Mouse (Mus musculus) midbrain, embryonic 13.5 days (tissue): ENCODE measurements around the gene Wdr46. TPM values are rescaled to one million over a fixed set of nuclear protein-coding genes. Genes with fewer than 3 reads are reported as not detected.
A peak's percentile ranks its signal among the peaks of the same experiment; 100 is the strongest.
"Not testable (repeated sequence)": the region's sequence is repeated elsewhere in the genome, so short reads cannot be mapped to it uniquely, and the experiment has no call there.

Experiments
- ATAC-seq: fragments of 200-750 bp; cut with Nextera tagmentation; 2 replicates; pipeline ENCODE4 v1.8.0; 2017; ENCODE audit warnings: mild to moderate bottlenecking, moderate TSS enrichment, moderate library complexity
- H3K27ac ChIP-seq: fragments of 300-500 bp; sonication (generic); 2 replicates; pipeline ENCODE4 v1.5.1; 2015; ENCODE audit warnings: inconsistent platforms, mild to moderate bottlenecking, moderate library complexity
- H3K27me3 ChIP-seq: fragments of 300-500 bp; sonication (generic); 2 replicates; pipeline ENCODE4 v1.6.1; 2015; ENCODE audit warnings: mild to moderate bottlenecking, inconsistent platforms
- H3K36me3 ChIP-seq: fragments of 300-500 bp; sonication (generic); 2 replicates; pipeline ENCODE4 v1.6.1; 2015; ENCODE audit warnings: mild to moderate bottlenecking, inconsistent platforms
- H3K4me1 ChIP-seq: fragments of 300-500 bp; sonication (generic); replicated peaks from 2 replicates; pipeline ENCODE4 v1.6.1; 2015; ENCODE audit warnings: inconsistent platforms
- H3K4me2 ChIP-seq: fragments of 300-500 bp; sonication (generic); replicated peaks from 2 replicates; pipeline ENCODE4 v1.6.1; 2015; ENCODE audit warnings: moderate library complexity, mild to moderate bottlenecking, inconsistent platforms
- H3K4me3 ChIP-seq: fragments of 300-500 bp; sonication (generic); replicated peaks from 2 replicates; pipeline ENCODE4 v1.5.1; 2015; ENCODE audit warnings: mild to moderate bottlenecking, inconsistent platforms
- H3K9ac ChIP-seq: fragments of 300-500 bp; sonication (generic); replicated peaks from 2 replicates; pipeline ENCODE4 v1.6.1; 2015; ENCODE audit warnings: mild to moderate bottlenecking, inconsistent platforms
- H3K9me3 ChIP-seq: fragments of 300-500 bp; sonication (generic); 2 replicates; pipeline ENCODE4 v1.6.1; 2016; ENCODE audit warnings: mild to moderate bottlenecking, inconsistent platforms
- WGBS: fragments of 180-500 bp; shearing (Covaris S2); methylation state at CpG from one replicate; pipeline ENCODE4 v1.1.7; 2015; 5-methylcytosine and 5-hydroxymethylcytosine counted together
- polyA plus RNA-seq: library from polyadenylated mRNA; unstranded; fragments of >200 nt; fragmentation: Nextera tagmentation; extraction: Ambion mirVana; gene quantifications from 2 replicates; pipeline ENCODE4 v1.2.1, GENCODE M21; 2015

The Wdr46 gene
- polyA plus RNA-seq, 1 experiment from 2014 or later = 25.7 TPM

GRCm38 (mm10) chr17:33951021-33951946 is 10.8 kb downstream of the Wdr46 start, which contains the start of gene B3galt4:
TSS of gene B3galt4 (minus strand) at chr17:33951488.
- no peaks in the 10 kb centered on the region for H3K9me3 ChIP-seq
- under 1% methylated on average over 45 of the region's 45 CpGs for WGBS
- peak within 1 kb of the TSS; percentile 93 for H3K4me2 ChIP-seq
- no peaks in the 10 kb centered on the region for H3K27me3 ChIP-seq
- H3K4me3 ChIP-seq = peak within 1 kb of the TSS; percentile 54
- peaks cover 63% of the 10 kb centered on the region for H3K4me1 ChIP-seq
- H3K36me3 ChIP-seq = peaks cover 63% of the 10 kb centered on the region
- H3K27ac ChIP-seq = peak within 1 kb of the TSS; percentile 91
- H3K9ac ChIP-seq = peak within 1 kb of the TSS; percentile 80
- peak; percentile 76 for ATAC-seq

DNA sequence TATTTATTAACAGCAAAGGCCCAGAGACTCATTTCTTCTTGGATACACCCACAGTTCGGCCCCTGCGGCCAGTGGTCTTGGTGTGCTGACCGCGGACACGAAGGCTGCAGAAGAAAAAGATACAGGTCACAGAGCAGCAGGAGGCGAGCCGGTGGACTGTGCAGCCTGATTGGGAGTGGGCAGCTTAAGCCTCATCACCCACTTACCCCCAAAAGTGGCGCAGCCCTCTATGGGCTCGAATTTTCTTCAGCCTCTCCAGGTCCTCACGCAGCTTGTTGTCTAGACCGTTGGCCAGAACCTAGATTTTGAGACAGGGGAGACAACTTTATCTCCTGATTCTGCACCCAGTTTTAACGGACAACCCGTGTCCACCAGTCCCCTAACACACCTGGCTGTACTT is 11.6 kb downstream of the Wdr46 start:
- H3K9me3 ChIP-seq, H3K9ac ChIP-seq, H3K27me3 ChIP-seq, H3K27ac ChIP-seq, ATAC-seq: not testable (repeated sequence)
- Histone ChIP-seq H3K4me3 (peak overlapping the region; percentile 54), H3K4me2 (peak overlapping the region; percentile 93), H3K36me3 (peaks cover 57% of the 10 kb centered on the region), H3K4me1 (peaks cover 70% of the 10 kb centered on the region)
- WGBS = 69% methylated on average over 13 of the region's 13 CpGs

GRCm38 (mm10) chr17:33952879-33953278 is 12.4 kb downstream of the Wdr46 start:
- 82% methylated on average over 4 of the region's 4 CpGs for WGBS
- no peak for ATAC-seq
- Histone ChIP-seq H3K4me3 (peak overlapping the region; percentile 8; the same call in 1 of the 2 replicates), H3K4me1 (peaks cover 78% of the 10 kb centered on the region), H3K27me3 (no peaks in the 10 kb centered on the region), H3K27ac (no peak overlapping the region), H3K9ac (peak overlapping the region; percentile 32; the same call in 1 of the 2 replicates), H3K4me2 (0 out of 2 replicates have a peak overlapping the region, but pooled peaks have one; percentile 81), H3K9me3 (no peaks in the 10 kb centered on the region), H3K36me3 (peaks cover 52% of the 10 kb centered on the region)

GRCm38 (mm10) chr17:33953310-33953709 is 12.8 kb downstream of the Wdr46 start:
- 90% methylated on average over 3 of the region's 3 CpGs for WGBS
- Histone ChIP-seq H3K36me3 (peaks cover 52% of the 10 kb centered on the region), H3K9ac (peak overlapping the region; percentile 32; the same call in 1 of the 2 replicates), H3K4me2 (peak overlapping the region; percentile 81; the same call in 1 of the 2 replicates), H3K27ac (no peak overlapping the region), H3K9me3 (no peaks in the 10 kb centered on the region), H3K4me3 (peak overlapping the region; percentile 8; the same call in 1 of the 2 replicates), H3K4me1 (peaks cover 81% of the 10 kb centered on the region), H3K27me3 (no peaks in the 10 kb centered on the region)
- ATAC-seq = no peak

DNA sequence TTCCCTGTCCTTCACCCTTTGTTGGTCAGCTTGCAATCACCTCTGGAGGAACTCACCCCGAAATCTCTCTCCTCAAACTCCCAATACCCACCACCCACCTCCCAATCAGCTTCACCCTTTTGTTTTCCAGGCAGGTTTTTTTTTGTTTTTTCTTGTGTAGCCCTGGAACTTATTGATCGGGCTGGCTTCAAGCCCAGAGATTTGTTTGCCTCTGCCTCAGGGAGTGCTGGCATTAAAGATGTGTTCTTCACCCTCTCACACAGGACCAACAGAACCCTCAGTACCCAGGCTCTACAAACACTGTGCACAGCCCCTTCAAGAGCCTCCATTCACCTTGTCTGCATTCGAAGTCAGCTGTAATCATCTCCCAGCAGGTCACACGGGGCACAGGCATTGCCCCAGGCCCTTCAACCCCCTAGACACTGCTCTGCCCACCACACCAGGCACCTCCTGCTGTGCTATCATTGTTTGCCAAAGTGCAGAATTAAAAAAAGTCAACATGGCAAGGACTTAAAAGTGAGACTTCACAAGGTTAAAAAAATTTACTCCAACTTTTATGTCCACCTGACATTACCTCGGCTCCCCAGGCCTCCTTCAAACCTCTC is 13.6 kb downstream of the Wdr46 start:
- peak overlapping the region; percentile 96 for H3K9ac ChIP-seq
- peak overlapping the region; percentile 85 for H3K4me3 ChIP-seq
- no peaks in the 10 kb centered on the region for H3K9me3 ChIP-seq
- WGBS = 39% methylated on average over 5 of the region's 5 CpGs
- H3K27me3 ChIP-seq = no peaks in the 10 kb centered on the region
- H3K4me2 ChIP-seq = peak overlapping the region; percentile 81
- no peak overlapping the region for H3K27ac ChIP-seq
- ATAC-seq = no peak
- H3K4me1 ChIP-seq = peaks cover 77% of the 10 kb centered on the region
- H3K36me3 ChIP-seq = peaks cover 52% of the 10 kb centered on the region

DNA sequence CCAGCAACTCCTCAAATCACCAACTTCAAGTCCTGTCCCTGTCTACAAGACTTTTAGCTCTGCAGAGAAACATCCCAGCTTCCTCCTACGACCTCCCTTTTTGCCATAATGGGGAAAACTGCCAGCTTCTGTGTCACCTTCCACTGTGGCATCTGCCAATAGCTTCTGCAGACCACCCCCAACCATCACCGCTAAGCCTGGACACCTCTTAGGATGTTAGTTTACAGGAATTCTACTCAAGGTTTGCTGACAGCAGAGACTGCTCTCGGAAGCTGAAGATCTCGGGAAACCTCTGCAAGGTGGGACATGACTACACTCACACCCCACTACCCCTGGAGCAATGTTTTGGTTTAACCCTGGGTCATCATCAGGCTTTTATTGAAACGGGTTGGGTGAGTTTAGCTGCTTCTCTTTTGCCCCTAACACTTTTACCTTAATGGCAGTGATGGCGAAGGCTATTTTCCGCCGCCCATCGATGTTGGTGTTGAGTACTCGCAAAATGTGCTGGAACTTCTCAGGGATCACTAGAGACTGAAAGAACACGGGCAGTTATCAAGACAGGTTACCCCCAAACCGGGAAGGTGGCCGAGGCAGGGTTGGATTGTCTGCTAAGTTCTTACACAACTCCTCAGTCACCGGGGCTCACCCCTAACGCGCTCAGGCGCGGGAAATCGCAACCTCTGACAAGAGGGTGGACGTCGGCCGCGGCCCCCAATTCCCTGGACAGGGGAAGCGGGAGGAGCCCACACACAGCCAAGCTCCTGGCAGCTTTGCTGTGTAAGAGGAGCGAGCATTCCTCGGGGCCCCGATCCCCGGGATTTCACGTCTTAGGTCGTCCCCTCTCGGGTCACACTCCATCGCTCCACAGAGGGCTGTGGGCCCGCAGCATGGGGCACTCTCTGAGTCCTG is 14.4 kb downstream of the Wdr46 start:
- no peaks in the 10 kb centered on the region for H3K27me3 ChIP-seq
- H3K9ac ChIP-seq = peak overlapping the region; percentile 96
- peak overlapping the region; percentile 81 for H3K4me2 ChIP-seq
- WGBS = under 1% methylated on average over 33 of the region's 33 CpGs
- peak overlapping the region; percentile 85 for H3K4me3 ChIP-seq
- peak overlapping the region; percentile 88 for H3K27ac ChIP-seq
- H3K4me1 ChIP-seq = peaks cover 68% of the 10 kb centered on the region
- peaks cover 52% of the 10 kb centered on the region for H3K36me3 ChIP-seq
- no peaks in the 10 kb centered on the region for H3K9me3 ChIP-seq
- peak; percentile 51; the same call in 1 of the 2 replicates for ATAC-seq

- Histone ChIP-seq H3K9ac (peak within 1 kb of the TSS; percentile 96), H3K9me3 (no peaks in the 10 kb centered on the region), H3K4me3 (peak within 1 kb of the TSS; percentile 85), H3K4me2 (peak within 1 kb of the TSS; percentile 87), H3K4me1 (peaks cover 60% of the 10 kb centered on the region), H3K27ac (peak within 1 kb of the TSS; percentile 90), H3K27me3 (no peaks in the 10 kb centered on the region), H3K36me3 (peaks cover 57% of the 10 kb centered on the region)
- peak; percentile 90 for ATAC-seq
- under 1% methylated on average over 50 of the region's 50 CpGs for WGBS
Observed at GRCm38 (mm10) chr17:33955555-33956214, 15.2 kb downstream of the Wdr46 start, which contains the start of the genes Vps52 and Rps18. TSS of gene Vps52 (plus strand) at chr17:33955812. TSS of gene Rps18 (minus strand) at chr17:33956001.

DNA sequence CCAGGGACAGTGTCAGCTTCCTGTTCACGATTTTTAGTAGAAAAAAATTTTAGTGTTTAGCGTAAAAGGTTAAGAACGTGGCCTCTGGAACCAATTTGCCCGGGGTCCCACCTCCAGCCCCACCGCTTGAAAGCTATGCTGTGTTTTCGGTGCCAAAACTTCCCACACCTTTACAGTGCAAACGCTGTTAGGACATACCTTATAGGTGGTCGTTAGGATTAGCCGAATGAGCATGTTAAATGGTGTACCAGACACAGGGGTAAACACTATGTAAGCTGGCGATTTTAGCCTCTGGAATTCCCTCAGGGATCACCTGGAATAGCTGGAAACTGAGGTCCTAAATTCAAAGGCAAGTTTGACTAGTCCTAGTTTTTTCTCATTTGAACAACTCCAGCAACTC is 15.9 kb downstream of the Wdr46 start:
- ATAC-seq = no peak
- 12% methylated on average over 10 of the region's 10 CpGs for WGBS
- Histone ChIP-seq H3K9me3 (no peaks in the 10 kb centered on the region), H3K27me3 (no peaks in the 10 kb centered on the region), H3K36me3 (peaks cover 64% of the 10 kb centered on the region), H3K4me3 (peak overlapping the region; percentile 85), H3K27ac (peak overlapping the region; percentile 90), H3K4me2 (peak overlapping the region; percentile 87), H3K4me1 (peaks cover 54% of the 10 kb centered on the region), H3K9ac (peak overlapping the region; percentile 89)

GRCm38 (mm10) chr17:33957493-33957892 is 17.0 kb downstream of the Wdr46 start:
- Histone ChIP-seq H3K27me3 (no peaks in the 10 kb centered on the region), H3K9ac (no peak overlapping the region), H3K4me2 (no peak overlapping the region), H3K4me3 (no peak overlapping the region), H3K36me3 (peaks cover 65% of the 10 kb centered on the region), H3K27ac (no peak overlapping the region), H3K4me1 (peaks cover 42% of the 10 kb centered on the region), H3K9me3 (no peaks in the 10 kb centered on the region)
- ATAC-seq = no peak
- 91% methylated on average over 6 of the region's 6 CpGs for WGBS

GRCm38 (mm10) chr17:33958451-33958850 is 18.0 kb downstream of the Wdr46 start:
- H3K36me3 ChIP-seq = peaks cover 65% of the 10 kb centered on the region
- H3K9ac ChIP-seq = no peak overlapping the region
- H3K9me3 ChIP-seq = no peaks in the 10 kb centered on the region
- H3K4me3 ChIP-seq = no peak overlapping the region
- ATAC-seq = no peak
- WGBS = 93% methylated on average over 11 of the region's 11 CpGs
- H3K4me2 ChIP-seq = no peak overlapping the region
- no peaks in the 10 kb centered on the region for H3K27me3 ChIP-seq
- peaks cover 33% of the 10 kb centered on the region for H3K4me1 ChIP-seq
- no peak overlapping the region for H3K27ac ChIP-seq

DNA sequence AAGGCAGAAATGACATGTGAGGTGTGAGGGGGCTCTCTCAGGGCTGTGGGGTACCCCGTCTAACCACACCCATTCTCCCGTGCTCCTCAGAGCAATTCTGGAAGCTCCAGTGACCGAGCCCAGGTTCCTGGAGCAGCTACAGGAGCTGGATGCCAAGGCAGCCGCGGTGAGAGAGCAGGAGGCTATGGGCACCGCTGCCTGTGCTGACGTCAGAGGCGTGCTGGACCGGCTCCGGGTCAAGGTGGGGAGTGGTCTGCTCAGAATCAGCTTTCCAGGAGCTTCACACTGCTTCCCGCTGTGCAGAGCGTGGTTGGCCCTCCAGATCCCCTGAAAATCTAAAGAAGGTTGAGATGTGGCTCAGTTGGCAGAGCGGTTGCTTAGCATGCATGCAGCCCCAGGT is 18.7 kb downstream of the Wdr46 start:
- peaks cover 66% of the 10 kb centered on the region for H3K36me3 ChIP-seq

More for the DNA sequence above, 18.7 kb downstream of the Wdr46 start:
- WGBS = 96% methylated on average over 13 of the region's 13 CpGs
- H3K4me3 ChIP-seq = no peak overlapping the region
- no peak overlapping the region for H3K4me2 ChIP-seq
- no peak for ATAC-seq
- no peaks in the 10 kb centered on the region for H3K9me3 ChIP-seq
- H3K27me3 ChIP-seq = no peaks in the 10 kb centered on the region
- peaks cover 26% of the 10 kb centered on the region for H3K4me1 ChIP-seq
- H3K9ac ChIP-seq = no peak overlapping the region
- no peak overlapping the region for H3K27ac ChIP-seq
